Mouse (Mus musculus) megakaryocyte, embryonic 14.5 days (primary cell): ENCODE measurements around the gene Rfc1.

Experiments used
- FLI1 ChIP-seq: IDR thresholded peaks from 2 replicates; pipeline ENCODE4 v1.6.1; 2012; ENCODE audit warnings: low read length, inconsistent platforms, mixed read lengths
- GATA1 ChIP-seq: IDR thresholded peaks from 3 replicates; pipeline ENCODE4 v1.6.1; 2012; ENCODE audit warnings: mixed read lengths, low read length, inconsistent platforms, borderline replicate concordance

DNA sequence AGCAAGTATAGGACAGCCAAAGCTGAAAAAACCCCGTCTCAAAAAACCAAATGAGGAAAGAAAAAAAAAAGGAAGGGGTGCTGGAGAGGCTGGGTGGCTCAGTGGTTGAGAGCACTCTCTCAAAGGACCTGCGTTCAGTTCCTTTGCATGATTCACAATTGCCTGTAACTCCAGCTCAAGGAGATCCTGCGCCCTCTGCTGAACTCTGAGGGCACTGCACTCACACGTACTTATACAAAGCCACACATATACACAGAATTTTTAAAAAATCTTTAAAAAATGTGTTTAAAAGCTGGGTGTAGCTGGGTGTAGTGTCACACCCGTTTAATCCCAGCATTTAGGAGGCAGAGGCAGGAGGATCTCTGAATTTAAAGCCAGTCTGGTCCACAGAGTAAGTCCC is 19.5 kb upstream of the Rfc1 start:
- no peak for TF ChIP-seq GATA1
- no peak for TF ChIP-seq FLI1
